Mouse (Mus musculus) cerebellum, adult 2 months (tissue): ENCODE measurements at regions not wholly inside any gene's neighbourhood (a gene's known extent, or its start where the extent isn't known, plus 50 kb on each side); places are given as distances from the start of the nearest gene placed in this dataset.

Experiments used
- DNase-seq, 2 experiments: peaks; one replicate each; pipeline ENCODE4 v3.0.0; 2021
- H3K27ac ChIP-seq: fragments of 200-500 bp; 2 replicates; pipeline ENCODE4 v1.5.1; 2012; ENCODE audit warnings: low read length, control low read depth, inconsistent platforms; ENCODE audit not compliant: insufficient read depth
- H3K27me3 ChIP-seq: fragments of 200-500 bp; 2 replicates; pipeline ENCODE4 v1.6.1; 2012; ENCODE audit warnings: inconsistent platforms, mild to moderate bottlenecking, low read length, moderate library complexity; ENCODE audit not compliant: control insufficient read depth, insufficient read depth
- H3K4me1 ChIP-seq: fragments of 200-500 bp; 2 replicates; pipeline ENCODE4 v1.6.1; 2011; ENCODE audit warnings: low read length; ENCODE audit not compliant: control insufficient read depth, insufficient read depth
- H3K4me3 ChIP-seq: fragments of 200-500 bp; replicated peaks from 2 replicates; pipeline ENCODE3; 2011; ENCODE audit warnings: mild to moderate bottlenecking, low read depth, low read length, control low read depth; ENCODE audit not compliant: insufficient read depth
- CTCF ChIP-seq: fragments of 200-500 bp; IDR thresholded peaks from 2 replicates; pipeline ENCODE4 v1.5.1; 2011; ENCODE audit warnings: low read depth, mild to moderate bottlenecking, control low read depth, low read length, moderate library complexity, borderline replicate concordance; ENCODE audit not compliant: insufficient read depth
- POLR2A ChIP-seq: fragments of 200-500 bp; IDR thresholded peaks from 2 replicates; pipeline ENCODE4 v1.6.1; 2011; ENCODE audit warnings: low read length, control low read depth, borderline replicate concordance; ENCODE audit not compliant: insufficient read depth
- WGBS: fragments of 180-500 bp; shearing (Covaris S2); methylation state at CpG from one replicate; pipeline ENCODE4 v1.1.7; 2018; 5-methylcytosine and 5-hydroxymethylcytosine counted together

GRCm38 (mm10) chr8:113114165-113114700, 521.2 kb upstream of the Mon1b start:
- DNase-seq: no peak
- no peak overlapping the region for H3K27ac ChIP-seq
- 58% methylated on average over 3 of the region's 3 CpGs for WGBS
- no peak overlapping the region for H3K4me3 ChIP-seq
- no peaks in the 10 kb centered on the region for H3K4me1 ChIP-seq
- no peaks in the 10 kb centered on the region for H3K27me3 ChIP-seq
- TF ChIP-seq POLR2A (no peak), CTCF (no peak)

- Histone ChIP-seq H3K4me3 (no peak overlapping the region), H3K27ac (no peak overlapping the region), H3K27me3 (no peaks in the 10 kb centered on the region), H3K4me1 (no peaks in the 10 kb centered on the region)
- DNase-seq: no peak
- 86% methylated on average over 9 of the region's 9 CpGs for WGBS
- TF ChIP-seq POLR2A (no peak), CTCF (no peak)
Observed at GRCm38 (mm10) chr8:113117241-113117640, 518.1 kb upstream of the Mon1b start.

GRCm38 (mm10) chr8:113125586-113125985, 509.8 kb upstream of the Mon1b start:
- TF ChIP-seq CTCF: no peak
- TF ChIP-seq POLR2A: no peak
- Histone ChIP-seq H3K27me3 (no peaks in the 10 kb centered on the region), H3K4me3 (no peak overlapping the region), H3K27ac (no peak overlapping the region), H3K4me1 (no peaks in the 10 kb centered on the region)
- DNase-seq: no peak
- WGBS: 80% methylated on average over 6 of the region's 6 CpGs

GRCm38 (mm10) chr8:113137361-113137760, 498.0 kb upstream of the Mon1b start:
- Histone ChIP-seq H3K27ac (no peak overlapping the region), H3K27me3 (no peaks in the 10 kb centered on the region), H3K4me3 (no peak overlapping the region), H3K4me1 (no peaks in the 10 kb centered on the region; the same call in 1 of the 2 replicates)
- TF ChIP-seq CTCF (no peak), POLR2A (no peak)
- DNase-seq: peak; percentile 58 to 84

- 93% methylated on average over 1 of the region's 1 CpGs for WGBS
- no peaks in the 10 kb centered on the region for H3K27me3 ChIP-seq
- no peak for DNase-seq
- no peak overlapping the region for H3K27ac ChIP-seq
- no peak for TF ChIP-seq CTCF
- TF ChIP-seq POLR2A: no peak
- H3K4me1 ChIP-seq: no peaks in the 10 kb centered on the region; the same call in 1 of the 2 replicates
- H3K4me3 ChIP-seq: no peak overlapping the region
Observed at GRCm38 (mm10) chr8:113140021-113140420, 495.4 kb upstream of the Mon1b start.

GRCm38 (mm10) chr8:113141131-113141530, 494.3 kb upstream of the Mon1b start:
- Histone ChIP-seq H3K4me1 (no peaks in the 10 kb centered on the region; the same call in 1 of the 2 replicates), H3K4me3 (no peak overlapping the region), H3K27me3 (no peaks in the 10 kb centered on the region), H3K27ac (no peak overlapping the region)
- 95% methylated on average over 1 of the region's 1 CpGs for WGBS
- DNase-seq: no peak
- TF ChIP-seq CTCF (no peak), POLR2A (no peak)

- no peak for DNase-seq
- WGBS: 44% methylated on average over 1 of the region's 1 CpGs
- Histone ChIP-seq H3K4me1 (no peaks in the 10 kb centered on the region), H3K27ac (no peak overlapping the region), H3K4me3 (no peak overlapping the region), H3K27me3 (no peaks in the 10 kb centered on the region)
- TF ChIP-seq CTCF (no peak), POLR2A (no peak)
Observed at GRCm38 (mm10) chr8:113176591-113176990, 458.8 kb upstream of the Mon1b start.

GRCm38 (mm10) chr8:113183186-113183585, 452.2 kb upstream of the Mon1b start:
- H3K4me3 ChIP-seq: no peak overlapping the region
- peak; percentile 19 to 61 for DNase-seq
- WGBS: 11% methylated on average over 2 of the region's 2 CpGs
- TF ChIP-seq CTCF (no peak), POLR2A (no peak)
- H3K4me1 ChIP-seq: no peaks in the 10 kb centered on the region; the same call in 1 of the 2 replicates
- no peak overlapping the region for H3K27ac ChIP-seq
- no peaks in the 10 kb centered on the region for H3K27me3 ChIP-seq
